Mouse (Mus musculus) forebrain, embryonic 16.5 days (tissue): ENCODE measurements around the gene Trim32. TPM values are rescaled to one million over a fixed set of nuclear protein-coding genes. Genes with fewer than 3 reads are reported as not detected.
A peak's percentile ranks its signal among the peaks of the same experiment; 100 is the strongest.

Source experiments
- ATAC-seq: fragments of 200-750 bp; cut with Nextera tagmentation; 2 replicates; pipeline ENCODE4 v1.8.0; 2017; ENCODE audit warnings: mild to moderate bottlenecking, moderate library complexity
- H3K27ac ChIP-seq: fragments of 300-500 bp; sonication (generic); 2 replicates; pipeline ENCODE4 v1.5.1; 2014; ENCODE audit warnings: low read length, control low read depth
- H3K27me3 ChIP-seq: fragments of 300-500 bp; sonication (generic); replicated peaks from 2 replicates; pipeline ENCODE4 v1.6.1; 2014; ENCODE audit warnings: low read length; ENCODE audit not compliant: control insufficient read depth, insufficient read depth
- H3K36me3 ChIP-seq: fragments of 300-500 bp; sonication (generic); 2 replicates; pipeline ENCODE4 v1.6.1; 2014; ENCODE audit not compliant: control insufficient read depth, insufficient read depth
- H3K4me1 ChIP-seq: fragments of 300-500 bp; sonication (generic); replicated peaks from 2 replicates; pipeline ENCODE4 v1.6.1; 2014; ENCODE audit warnings: low read length; ENCODE audit not compliant: control insufficient read depth, insufficient read depth
- H3K4me2 ChIP-seq: fragments of 300-500 bp; sonication (generic); 2 replicates; pipeline ENCODE4 v1.6.1; 2014; ENCODE audit warnings: mild to moderate bottlenecking, low read length, control low read depth
- H3K4me3 ChIP-seq: fragments of 300-500 bp; sonication (generic); replicated peaks from 2 replicates; pipeline ENCODE4 v1.5.1; 2014; ENCODE audit warnings: mild to moderate bottlenecking, low read length, control low read depth
- H3K9ac ChIP-seq: fragments of 300-500 bp; sonication (generic); replicated peaks from 2 replicates; pipeline ENCODE4 v1.6.1; 2014; ENCODE audit warnings: low read depth, low read length, control low read depth
- H3K9me3 ChIP-seq: fragments of 300-500 bp; sonication (generic); 2 replicates; pipeline ENCODE4 v1.6.1; 2016; ENCODE audit warnings: low read length; ENCODE audit not compliant: control insufficient read depth
- WGBS: fragments of 180-500 bp; shearing (Covaris S2); extraction: QIAGEN DNeasy Blood & Tissue Kit; methylation state at CpG from one replicate; pipeline ENCODE4 v1.1.7; 2014; 5-methylcytosine and 5-hydroxymethylcytosine counted together
- polyA plus RNA-seq: library from polyadenylated mRNA; unstranded; fragments of >200 nt; fragmentation: Nextera tagmentation; extraction: Ambion mirVana; gene quantifications from 2 replicates; pipeline ENCODE4 v1.2.1, GENCODE M21; 2015

The Trim32 gene
- 166 and 181 TPM in 2 replicates for polyA plus RNA-seq

- peak within 1 kb of the TSS; percentile 64 for H3K4me3 ChIP-seq
- no peaks in the 10 kb centered on the region for H3K36me3 ChIP-seq
- peak within 1 kb of the TSS; percentile 83 for H3K9ac ChIP-seq
- 3% methylated on average over 33 of the region's 33 CpGs for WGBS
- peak; percentile 97 for ATAC-seq
- H3K4me1 ChIP-seq: peaks cover 24% of the 10 kb centered on the region
- peak within 1 kb of the TSS; percentile 75 for H3K4me2 ChIP-seq
- H3K27ac ChIP-seq: peak within 1 kb of the TSS; percentile 78
- no peaks in the 10 kb centered on the region for H3K27me3 ChIP-seq
- H3K9me3 ChIP-seq: no peaks in the 10 kb centered on the region
Measured at GRCm38 (mm10) chr4:65604504-65605150, at the start of gene Trim32. Trim32 (plus strand) TSS chr4:65604986.

- Histone ChIP-seq H3K9ac (no peak overlapping the region), H3K27me3 (no peaks in the 10 kb centered on the region), H3K4me3 (no peak overlapping the region), H3K9me3 (no peaks in the 10 kb centered on the region), H3K4me2 (no peak overlapping the region), H3K36me3 (no peaks in the 10 kb centered on the region), H3K27ac (no peak overlapping the region), H3K4me1 (0 out of 2 replicates have a peak, but pooled peaks cover 2% of the 10 kb centered on the region)
- ATAC-seq: no peak
- WGBS: 44% methylated on average over 4 of the region's 4 CpGs
Measured at GRCm38 (mm10) chr4:65565493-65565892, 39.3 kb upstream of the Trim32 start.

- no peak for ATAC-seq
- Histone ChIP-seq H3K4me3 (no peak overlapping the region), H3K9me3 (no peaks in the 10 kb centered on the region), H3K27me3 (no peaks in the 10 kb centered on the region), H3K4me1 (no peaks in the 10 kb centered on the region), H3K9ac (no peak overlapping the region), H3K27ac (no peak overlapping the region), H3K4me2 (no peak overlapping the region), H3K36me3 (no peaks in the 10 kb centered on the region)
- WGBS: 72% methylated on average over 1 of the region's 1 CpGs
Measured at GRCm38 (mm10) chr4:65580254-65580653, 24.5 kb upstream of the Trim32 start.

- Histone ChIP-seq H3K36me3 (no peaks in the 10 kb centered on the region), H3K4me1 (no peaks in the 10 kb centered on the region), H3K27ac (no peak overlapping the region), H3K9me3 (no peaks in the 10 kb centered on the region), H3K4me3 (no peak overlapping the region), H3K9ac (no peak overlapping the region), H3K27me3 (no peaks in the 10 kb centered on the region), H3K4me2 (no peak overlapping the region)
- 16% methylated on average over 5 of the region's 5 CpGs for WGBS
- peak; percentile 42; the same call in 1 of the 2 replicates for ATAC-seq
Measured at GRCm38 (mm10) chr4:65586947-65587346, 17.8 kb upstream of the Trim32 start.

- Histone ChIP-seq H3K27ac (no peak overlapping the region), H3K4me1 (no peaks in the 10 kb centered on the region), H3K36me3 (no peaks in the 10 kb centered on the region), H3K27me3 (no peaks in the 10 kb centered on the region), H3K9ac (no peak overlapping the region), H3K4me2 (no peak overlapping the region), H3K4me3 (no peak overlapping the region), H3K9me3 (no peaks in the 10 kb centered on the region)
- ATAC-seq: peak; percentile 74
Measured at GRCm38 (mm10) chr4:65589780-65590179, 15.0 kb upstream of the Trim32 start.

- Histone ChIP-seq H3K4me1 (no peaks in the 10 kb centered on the region), H3K36me3 (no peaks in the 10 kb centered on the region), H3K27ac (no peak overlapping the region), H3K4me2 (no peak overlapping the region), H3K27me3 (no peaks in the 10 kb centered on the region), H3K4me3 (no peak overlapping the region), H3K9me3 (no peaks in the 10 kb centered on the region), H3K9ac (no peak overlapping the region)
- WGBS: 80% methylated on average over 5 of the region's 5 CpGs
- ATAC-seq: no peak
Measured at GRCm38 (mm10) chr4:65594601-65595369, 10.0 kb upstream of the Trim32 start.

GRCm38 (mm10) chr4:65605151-65605702 lies 441 bp downstream of the Trim32 start:
- no peaks in the 10 kb centered on the region for H3K27me3 ChIP-seq
- peak overlapping the region; percentile 83 for H3K9ac ChIP-seq
- H3K9me3 ChIP-seq: no peaks in the 10 kb centered on the region
- WGBS: under 1% methylated on average over 21 of the region's 21 CpGs
- H3K4me2 ChIP-seq: peak overlapping the region; percentile 75
- H3K36me3 ChIP-seq: no peaks in the 10 kb centered on the region
- peak overlapping the region; percentile 64 for H3K4me3 ChIP-seq
- H3K4me1 ChIP-seq: peaks cover 28% of the 10 kb centered on the region
- peak overlapping the region; percentile 78 for H3K27ac ChIP-seq
- ATAC-seq: peak; percentile 88

- H3K9me3 ChIP-seq: no peaks in the 10 kb centered on the region
- no peaks in the 10 kb centered on the region for H3K36me3 ChIP-seq
- whole genome bisulfite sequencing: 87% methylated on average over 10 of the region's 10 CpGs
- no peak overlapping the region for H3K27ac ChIP-seq
- peaks cover 38% of the 10 kb centered on the region for H3K4me1 ChIP-seq
- H3K4me3 ChIP-seq: no peak overlapping the region
- peak overlapping the region; percentile 4 for H3K4me2 ChIP-seq
- no peak overlapping the region for H3K9ac ChIP-seq
- ATAC-seq: no peak
- no peaks in the 10 kb centered on the region for H3K27me3 ChIP-seq
Measured at GRCm38 (mm10) chr4:65607184-65607631, 2.4 kb downstream of the Trim32 start.

GRCm38 (mm10) chr4:65608112-65608511 lies 3.3 kb downstream of the Trim32 start:
- WGBS: 79% methylated on average over 4 of the region's 4 CpGs
- peaks cover 38% of the 10 kb centered on the region for H3K4me1 ChIP-seq
- peaks cover 1% of the 10 kb centered on the region for H3K36me3 ChIP-seq
- H3K4me3 ChIP-seq: no peak overlapping the region
- H3K4me2 ChIP-seq: no peak overlapping the region
- ATAC-seq: no peak
- H3K9ac ChIP-seq: no peak overlapping the region
- H3K9me3 ChIP-seq: no peaks in the 10 kb centered on the region
- no peaks in the 10 kb centered on the region for H3K27me3 ChIP-seq
- no peak overlapping the region for H3K27ac ChIP-seq
